Mouse (Mus musculus) cerebellum, postnatal 25 days (tissue): Measurements from ENCODE around the gene Rsrp1.
A peak's percentile ranks its signal among the peaks of the same experiment; 100 is the strongest.

Source experiments
- DNase-seq, 2 experiments: peaks; one replicate each; pipeline ENCODE4 v3.0.0; 2021; ENCODE audit warnings: mixed read lengths in 2 of 2

Gene Rsrp1

DNA sequence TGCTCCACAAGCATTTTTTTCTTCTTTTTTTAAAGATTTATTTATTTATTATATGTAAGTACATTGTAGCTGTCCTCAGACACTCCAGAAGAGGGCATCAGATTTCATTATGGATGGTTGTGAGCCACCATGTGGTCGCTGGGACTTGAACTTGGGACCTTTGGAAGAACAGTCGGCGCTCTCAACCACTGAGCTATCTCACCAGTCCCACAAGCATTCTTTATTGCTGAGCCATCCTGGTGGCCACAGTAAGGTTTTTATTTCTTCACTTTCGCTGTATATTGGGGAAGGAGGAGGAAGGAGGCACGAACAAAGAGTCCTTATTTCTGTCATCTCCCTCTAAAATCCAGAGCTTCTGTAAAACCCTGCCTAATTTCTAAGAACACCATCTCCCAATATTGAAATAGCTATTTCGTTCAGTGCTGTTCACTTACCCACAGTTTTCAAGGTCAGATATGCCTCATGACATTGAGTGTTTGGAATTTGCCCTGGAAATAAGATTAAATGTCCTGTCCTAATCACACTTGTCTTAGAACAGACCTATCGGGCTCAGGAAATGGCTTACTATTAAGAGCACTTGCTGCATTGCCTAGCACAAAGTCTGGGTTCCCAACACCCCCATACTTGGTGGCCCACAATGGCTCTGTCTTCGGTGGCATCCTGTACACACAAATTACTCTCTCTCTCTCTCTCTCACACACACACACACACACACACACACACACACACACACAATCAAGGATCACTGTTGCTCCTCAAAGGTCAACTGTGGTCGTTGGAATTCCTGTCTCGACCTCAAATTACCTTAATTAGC lies 1.1 kb upstream of the Rsrp1 start:
- no peak for DNase-seq

DNA sequence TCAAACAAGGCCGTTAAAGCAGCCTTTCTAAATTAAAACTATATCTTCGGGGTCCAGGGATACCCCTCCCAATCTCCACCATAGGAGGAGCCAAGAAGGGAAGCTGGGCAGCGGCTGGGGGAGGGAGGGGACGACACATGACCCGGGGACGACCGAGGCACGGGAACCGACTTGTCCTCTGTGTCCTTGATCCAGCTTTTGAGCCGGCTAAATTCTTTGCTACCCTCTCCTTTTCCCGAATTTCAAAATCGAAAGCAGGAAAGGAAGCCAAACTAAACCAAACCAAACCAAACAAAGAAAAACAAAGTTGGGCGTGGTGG lies 507 bp upstream of the Rsrp1 start:
- peak; percentile 64 to 72 for DNase-seq

DNA sequence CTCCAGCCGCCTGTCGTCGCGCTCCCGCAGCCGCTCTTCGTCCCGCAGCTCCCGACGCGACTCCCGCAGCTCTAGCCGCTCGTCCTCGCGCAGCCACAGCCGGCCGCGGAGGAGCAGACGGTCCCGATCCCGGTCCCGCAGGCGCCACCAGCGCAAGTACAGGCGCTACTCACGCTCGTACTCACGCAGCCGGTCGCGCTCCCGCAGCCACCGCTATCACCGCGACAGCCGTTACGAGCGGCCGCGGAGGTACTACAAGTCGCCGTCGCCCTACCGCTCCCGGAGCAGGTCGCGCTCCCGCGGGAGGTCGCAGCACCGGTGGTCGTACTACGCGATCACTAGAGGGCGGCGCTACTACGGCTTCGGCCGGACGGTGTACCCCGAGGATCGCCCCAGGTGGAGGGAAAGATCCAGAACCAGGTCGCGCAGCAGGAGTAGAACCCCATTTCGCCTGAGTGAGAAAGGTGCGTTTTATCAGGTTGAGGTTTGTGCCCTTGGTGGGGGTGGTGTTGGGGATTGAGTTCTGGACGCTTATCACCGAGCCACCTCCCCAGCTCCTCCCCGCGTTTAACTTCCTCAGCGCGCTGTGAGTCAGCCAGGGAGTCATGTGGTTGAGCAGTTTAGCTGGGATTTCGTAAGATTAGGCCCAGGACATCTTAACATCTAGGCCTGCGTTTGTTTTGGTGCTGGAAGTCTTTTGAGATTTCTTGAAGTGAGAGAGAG lies 788 bp downstream of the Rsrp1 start:
- DNase-seq = peak in 1 of 2 experiments; percentile 63

DNA sequence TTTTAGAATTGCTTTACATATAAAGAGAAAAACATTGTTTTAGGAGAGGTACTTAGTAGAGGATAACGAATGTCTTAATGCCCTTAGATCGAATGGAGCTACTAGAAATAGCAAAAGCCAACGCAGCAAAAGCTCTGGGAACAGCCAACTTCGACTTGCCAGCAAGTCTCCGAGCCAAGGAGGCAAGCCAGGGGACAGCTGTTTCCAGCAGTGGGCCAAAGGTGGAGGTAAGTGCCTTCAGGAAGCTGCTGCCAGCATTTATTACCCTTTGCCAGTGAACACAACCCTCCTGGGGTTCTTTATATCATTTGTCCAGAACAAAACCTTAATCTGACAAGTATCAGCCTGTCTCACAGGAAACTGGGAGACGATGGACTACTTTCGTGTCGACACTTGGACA lies 1.8 kb downstream of the Rsrp1 start:
- DNase-seq = no peak

DNA sequence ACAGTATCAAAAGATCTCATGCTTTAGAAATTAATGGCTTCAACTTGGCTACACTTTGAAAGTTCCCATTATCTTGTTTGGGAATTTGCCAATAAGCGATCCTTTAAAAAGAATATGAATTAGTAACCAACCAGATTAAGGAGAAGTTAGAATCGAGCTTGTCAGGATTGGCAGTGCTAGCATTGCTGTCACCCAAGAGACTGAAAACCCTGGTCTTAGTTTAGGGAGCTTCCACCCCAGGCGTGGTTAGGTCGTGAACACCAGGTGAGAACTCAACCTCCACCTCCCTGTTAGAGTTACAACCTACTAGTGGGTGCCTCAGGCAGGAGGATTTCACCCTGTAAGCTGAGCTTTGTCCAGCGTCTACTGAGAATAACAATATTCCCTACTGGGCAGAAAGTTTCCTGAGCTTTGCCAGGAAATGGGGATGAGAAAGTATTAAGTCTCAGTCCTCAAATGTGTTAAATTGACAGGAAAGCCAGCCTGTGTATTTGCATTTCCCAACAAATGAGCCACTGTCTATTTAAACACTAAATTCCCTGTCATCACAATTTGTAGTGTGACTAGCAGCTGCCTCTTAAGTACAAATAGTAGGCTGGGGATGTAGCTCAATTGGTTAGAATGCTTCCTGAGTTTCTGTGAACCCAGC lies 4.5 kb downstream of the Rsrp1 start:
- DNase-seq = no peak

DNA sequence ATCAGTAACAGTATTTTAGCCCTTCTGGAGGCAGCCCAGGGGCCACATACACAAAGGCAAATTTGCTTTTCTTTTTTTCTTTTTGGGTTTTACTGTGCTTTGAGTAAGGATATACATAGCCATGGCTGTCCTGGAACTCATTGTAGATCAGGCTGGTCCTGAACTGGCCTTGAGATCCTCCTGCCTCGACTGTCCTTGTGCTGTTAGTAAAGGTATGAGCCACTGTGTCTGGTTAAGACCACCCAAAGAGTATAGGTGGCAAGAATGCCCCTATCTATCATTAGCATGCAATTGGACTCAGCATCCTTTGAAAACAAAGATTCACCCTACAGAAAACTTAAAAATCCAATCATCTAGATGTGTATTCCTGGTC lies 5.1 kb downstream of the Rsrp1 start:
- no peak for DNase-seq

DNA sequence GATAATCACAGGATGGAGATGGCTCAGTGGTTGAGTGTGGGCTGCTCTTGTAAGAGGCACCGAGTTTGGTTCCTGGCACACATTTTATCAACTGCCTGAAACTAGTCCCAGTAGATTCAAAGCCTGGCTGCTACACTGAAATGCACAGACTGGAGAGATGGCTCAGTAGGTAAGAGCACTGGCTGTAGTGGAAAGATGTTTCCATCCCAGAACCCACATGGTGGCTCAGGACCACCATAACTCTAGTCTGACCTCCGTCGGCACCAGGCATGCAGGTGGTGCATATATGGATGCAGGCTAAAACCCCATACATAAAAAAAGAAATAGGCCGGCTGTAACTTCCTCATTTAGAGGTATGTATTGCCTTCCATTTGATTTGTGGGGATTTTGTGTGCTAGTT lies 6.1 kb downstream of the Rsrp1 start:
- DNase-seq = no peak

DNA sequence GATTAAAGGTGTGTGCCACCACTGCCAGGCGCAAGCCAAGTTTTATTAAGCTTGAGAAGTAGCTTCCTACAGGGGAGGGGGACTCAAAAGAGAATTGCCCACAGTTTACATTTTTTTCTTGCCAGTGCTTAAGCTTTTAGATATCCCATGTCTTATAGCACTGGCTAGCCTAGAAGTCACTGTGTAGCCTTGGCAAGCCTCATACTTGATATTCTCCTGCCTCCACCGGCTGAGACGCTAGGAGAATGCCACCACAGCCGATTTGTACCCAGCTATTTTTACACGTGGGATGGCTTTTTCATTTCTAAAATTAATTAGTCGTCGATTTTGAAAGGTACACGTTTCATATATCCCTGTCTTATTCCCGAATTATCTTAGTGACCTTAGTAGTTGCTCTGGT lies 6.8 kb downstream of the Rsrp1 start:
- no peak for DNase-seq

DNA sequence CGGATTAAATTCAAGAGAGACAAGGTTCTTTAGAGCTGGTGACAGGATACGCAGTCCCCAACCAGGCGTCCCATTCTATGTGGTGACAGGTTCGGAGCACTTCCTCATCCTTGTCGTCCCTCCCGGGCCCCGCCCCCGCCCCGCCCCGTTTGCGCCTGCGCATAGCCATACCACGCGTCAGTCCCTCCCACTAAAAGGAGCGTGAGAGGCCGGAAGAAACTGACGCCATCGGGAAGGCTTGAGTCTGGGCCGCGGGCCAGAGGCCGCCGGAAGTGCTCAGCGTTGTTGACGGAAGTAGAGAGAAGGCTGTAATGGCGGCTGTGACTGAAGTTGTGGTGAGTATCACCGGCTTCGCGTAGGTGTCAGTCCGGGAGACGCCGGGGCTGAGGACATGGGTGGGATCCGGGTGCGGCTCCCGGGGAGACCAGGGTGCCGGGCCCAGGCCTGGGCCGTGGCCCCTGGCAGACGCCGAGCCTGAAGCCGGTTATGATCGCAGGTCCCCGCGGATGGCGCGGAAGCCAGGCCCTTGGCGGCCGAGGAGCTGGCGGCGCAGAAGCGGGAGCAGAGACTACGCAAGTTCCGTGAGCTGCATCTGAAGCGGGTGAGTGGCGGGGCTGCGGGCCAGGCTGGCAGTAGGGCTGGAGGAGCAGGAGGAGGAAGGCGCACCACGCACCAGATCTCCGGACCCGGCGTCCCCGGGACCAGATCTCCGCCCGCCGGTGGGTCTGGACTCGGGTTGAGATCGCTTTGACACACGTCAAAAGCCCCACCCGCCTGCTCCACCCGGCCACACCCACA lies 7.5 kb downstream of the Rsrp1 start, which contains the start of gene Syf2:
Syf2 (plus strand) TSS at position 215 of the 798 bp plus-strand sequence.
- DNase-seq = peak; percentile 96 to 98

DNA sequence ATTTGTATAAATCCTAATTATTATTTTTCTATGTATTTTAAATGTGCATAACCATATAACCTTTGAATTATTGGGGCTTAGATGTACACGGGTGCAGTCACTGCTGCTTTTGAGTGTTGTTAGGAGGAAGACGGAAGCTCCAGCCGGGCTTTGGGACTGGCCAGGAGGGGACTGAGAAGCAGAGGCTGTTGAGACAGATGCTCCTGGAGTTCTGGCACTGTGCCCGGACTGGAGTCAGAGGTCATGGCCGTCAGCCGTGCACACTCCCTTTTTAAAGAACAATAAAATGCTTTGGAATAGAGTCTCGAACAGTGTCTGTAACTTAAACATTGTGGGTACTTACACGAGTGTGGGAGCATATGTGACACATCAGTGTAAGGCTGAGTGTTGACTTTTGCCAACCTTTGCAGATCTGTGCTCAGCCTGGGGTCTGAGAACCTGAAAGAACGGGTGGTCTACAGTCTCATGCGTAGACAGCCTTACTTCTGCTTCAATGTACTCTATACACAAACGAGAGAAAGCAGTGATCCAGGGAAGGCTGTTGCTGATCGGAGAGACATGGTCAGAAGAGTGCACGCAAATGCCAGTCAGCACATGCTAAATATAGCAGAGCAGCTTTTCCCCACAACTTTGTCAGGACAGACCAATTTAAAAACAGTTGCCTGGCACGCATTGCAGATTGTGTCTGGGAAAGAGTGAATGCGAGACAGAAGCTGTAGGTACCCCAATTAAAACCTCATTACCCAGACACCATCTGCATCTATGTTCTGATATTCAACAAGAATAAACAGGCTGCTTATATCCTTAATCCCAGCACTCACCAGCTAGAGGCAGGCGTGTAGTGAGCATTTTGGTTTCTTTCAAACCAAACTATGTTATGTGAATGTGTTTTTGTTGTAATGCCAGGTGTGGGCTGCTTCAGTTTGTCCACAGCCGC lies 14.1 kb downstream of the Rsrp1 start:
- DNase-seq = no peak

DNA sequence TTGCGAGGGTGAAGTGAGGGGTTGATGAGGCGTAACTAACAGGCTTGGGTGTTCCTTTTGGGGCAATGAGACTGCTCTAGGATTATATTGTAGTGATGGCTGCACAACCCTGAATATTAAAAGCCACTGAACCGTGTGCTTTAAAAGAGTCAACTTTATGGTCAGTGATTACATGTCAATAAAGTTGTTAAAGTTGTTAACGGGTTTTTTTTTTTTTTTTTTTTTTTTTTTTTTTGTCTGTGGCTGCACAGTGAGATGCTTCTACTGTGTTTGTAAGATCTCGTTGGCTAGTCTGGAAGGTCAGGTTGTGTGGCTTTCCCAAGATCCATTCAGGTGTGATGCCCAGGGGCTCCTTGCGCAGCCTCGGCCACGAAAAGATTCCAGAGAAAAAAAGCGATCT lies 16.5 kb downstream of the Rsrp1 start:
- DNase-seq = no peak

DNA sequence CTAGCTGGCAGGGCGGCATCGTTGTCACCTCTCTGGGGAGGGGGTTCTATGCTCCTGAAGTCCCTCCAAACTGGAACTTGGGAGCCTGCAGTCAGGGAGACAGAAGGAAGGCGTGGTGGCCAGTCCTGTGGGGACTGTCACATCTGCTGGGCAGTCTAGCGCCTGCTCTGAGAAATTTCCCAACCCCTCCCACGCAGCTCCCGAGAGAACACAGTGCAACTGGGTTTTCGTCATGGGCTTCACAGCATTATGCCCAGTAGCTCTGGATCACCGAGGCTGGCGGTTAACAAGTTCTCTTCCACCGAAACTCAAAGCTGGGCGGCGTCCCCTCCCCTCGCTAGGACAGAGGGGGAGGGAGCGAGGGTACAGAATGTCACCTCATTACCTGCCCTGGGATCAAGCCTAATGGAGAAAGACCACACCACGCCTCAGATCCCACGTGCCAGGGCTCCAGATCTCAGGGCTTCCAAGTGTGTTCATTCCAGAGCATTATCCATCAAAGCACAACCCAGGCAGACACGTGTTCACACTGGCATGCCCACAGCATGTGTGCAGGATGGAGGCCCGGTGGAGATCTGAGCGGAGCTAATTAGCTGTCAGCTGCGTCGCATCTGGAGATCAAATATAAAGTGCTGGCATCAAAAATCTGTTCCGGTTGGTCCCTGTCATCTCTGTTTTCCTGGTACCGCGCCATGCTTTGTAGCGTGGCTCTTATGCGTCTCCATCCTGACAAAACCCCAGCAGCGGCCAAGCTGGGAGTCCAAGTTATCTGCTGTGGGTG lies 20.6 kb downstream of the Rsrp1 start:
- no peak for DNase-seq

DNA sequence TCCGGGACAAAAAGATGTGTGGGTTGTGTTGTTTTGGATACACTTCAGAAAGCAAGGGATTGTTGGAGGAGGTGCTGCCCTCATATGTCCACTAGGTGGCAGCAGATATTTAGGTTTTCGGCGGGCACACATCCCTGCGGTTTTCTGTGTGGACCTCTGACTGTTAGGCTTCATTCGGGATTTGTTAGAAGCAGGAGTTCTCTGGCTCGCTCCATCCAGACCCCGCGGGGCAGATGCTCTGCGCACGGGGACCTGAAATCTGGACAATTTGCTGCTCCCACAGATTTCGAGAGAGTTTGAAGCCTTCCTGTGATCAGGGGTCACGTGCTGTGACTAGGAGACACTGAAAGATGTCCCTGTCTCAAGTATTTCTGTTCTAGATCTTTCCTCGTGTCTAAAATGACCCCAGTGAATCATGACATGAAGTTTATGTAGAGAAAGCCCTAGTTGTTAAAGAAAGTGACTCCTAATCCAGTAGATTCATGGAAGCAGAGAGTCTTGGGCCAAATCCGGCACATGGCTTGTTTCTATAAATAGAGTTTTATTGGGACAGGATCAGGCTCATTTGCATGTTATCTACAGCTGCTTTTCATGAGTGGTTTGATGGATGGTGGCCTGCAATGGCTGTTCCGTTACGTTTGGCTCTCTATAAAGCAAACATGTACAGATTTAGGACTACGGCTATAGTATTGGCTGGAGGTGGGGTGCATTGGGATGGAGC lies 22.8 kb downstream of the Rsrp1 start:
- DNase-seq = peak; percentile 84 to 87

DNA sequence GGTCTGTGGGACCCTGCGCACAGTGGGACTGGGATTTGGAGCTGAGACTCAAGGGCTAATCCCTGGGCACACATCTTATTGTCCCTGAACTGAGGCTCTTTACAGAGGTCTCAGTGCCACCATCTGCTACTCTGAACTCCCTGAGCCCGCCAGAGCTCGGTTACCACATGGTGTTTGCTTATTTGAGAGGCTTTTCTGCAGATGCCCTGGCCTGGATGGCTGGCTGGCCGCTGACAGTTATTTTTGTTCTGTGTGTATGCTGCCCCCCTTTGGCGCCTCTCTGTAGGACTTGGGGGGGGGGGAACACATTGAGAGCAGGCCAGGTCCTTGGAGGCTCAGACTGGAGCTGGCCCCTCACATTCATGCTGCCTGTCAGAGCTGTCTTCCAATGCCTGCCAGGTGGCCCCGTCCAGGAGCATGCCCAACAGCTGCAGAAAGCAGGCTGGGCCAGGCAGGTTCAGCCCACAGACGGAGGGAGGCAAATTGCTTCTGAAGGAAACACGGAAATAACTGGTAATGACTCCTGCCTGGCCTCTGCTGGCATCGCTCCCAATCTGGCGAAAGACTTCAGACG lies 27.2 kb downstream of the Rsrp1 start:
- DNase-seq = peak in 1 of 2 experiments; percentile 53

DNA sequence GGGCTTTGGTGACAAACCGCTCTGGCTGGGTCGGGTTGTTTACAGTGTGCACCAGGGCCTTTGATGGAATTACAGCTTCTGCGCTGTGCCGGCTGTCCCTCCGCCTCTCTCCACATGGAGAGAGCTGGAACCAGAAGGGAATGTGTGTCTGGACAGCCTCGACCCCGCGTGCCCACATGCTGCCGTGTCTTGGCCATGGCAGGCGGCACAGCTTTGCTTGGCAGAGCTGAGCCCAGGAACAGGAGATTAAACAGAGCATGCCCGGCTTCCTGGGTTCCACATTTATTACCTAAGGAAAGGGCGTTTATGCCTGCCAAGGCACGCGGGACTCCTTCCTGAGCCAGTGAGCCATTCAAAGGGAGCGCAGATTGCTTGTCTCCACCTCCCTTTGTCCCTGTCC lies 31.1 kb downstream of the Rsrp1 start:
- DNase-seq = peak; percentile 77 to 80

DNA sequence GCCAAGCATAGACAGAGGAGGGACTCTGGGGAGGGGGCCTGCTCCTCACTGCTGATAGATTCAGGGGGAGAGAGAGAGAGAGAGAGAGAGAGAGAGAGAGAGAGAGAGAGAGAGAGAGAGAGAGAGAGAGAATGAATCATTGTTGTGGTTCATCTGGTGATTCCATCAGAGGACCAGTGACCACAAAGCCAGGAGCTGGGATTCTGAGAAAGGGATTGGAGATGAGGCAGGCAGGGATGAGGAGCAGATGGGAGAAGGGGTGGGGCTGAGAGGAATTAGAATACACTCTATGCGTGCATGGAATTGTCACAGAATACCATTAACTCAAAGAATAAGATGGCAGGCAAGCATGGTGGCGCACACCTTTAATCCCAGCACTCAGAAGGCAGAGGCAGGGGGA lies 31.8 kb downstream of the Rsrp1 start:
- no peak for DNase-seq

DNA sequence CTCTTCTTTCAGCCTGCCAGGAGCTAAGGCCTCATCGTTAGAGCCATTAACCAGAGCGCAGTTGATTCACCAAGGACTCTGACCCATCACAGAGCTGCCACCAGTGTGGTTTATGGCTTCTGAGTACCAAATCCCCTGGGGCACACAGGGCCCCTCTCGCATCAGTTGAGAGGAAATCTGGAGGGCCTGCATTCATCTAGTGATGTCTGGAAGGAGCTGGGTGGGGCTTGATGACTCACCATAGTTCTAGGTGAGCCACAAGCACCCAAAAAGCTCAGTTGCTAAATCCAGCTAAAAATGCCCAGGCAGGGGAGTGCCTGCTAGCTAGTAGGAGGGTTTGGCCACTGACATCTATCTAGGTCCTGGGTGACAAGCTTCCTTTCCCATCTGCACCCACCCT lies 32.5 kb downstream of the Rsrp1 start:
- DNase-seq = no peak

DNA sequence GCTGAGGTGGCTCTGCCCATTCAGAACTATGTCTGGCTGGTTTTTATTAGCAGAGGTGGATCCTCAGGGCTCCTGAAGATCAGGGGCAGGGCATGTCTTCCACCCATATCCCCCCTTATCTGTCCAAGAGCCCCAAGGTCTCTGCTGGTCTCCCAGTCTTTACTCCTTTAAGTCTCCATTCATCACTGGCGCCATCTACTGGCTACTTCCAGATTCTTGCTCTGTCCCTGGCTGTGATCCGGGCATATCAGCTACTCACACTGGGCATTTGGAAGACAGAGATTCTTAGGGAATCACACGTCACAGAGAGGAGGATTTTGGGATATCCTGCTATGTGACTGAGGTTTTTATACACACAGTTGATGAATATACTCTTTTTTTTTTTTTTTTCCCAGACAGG lies 32.9 kb downstream of the Rsrp1 start:
- peak; percentile 68 to 84 for DNase-seq

DNA sequence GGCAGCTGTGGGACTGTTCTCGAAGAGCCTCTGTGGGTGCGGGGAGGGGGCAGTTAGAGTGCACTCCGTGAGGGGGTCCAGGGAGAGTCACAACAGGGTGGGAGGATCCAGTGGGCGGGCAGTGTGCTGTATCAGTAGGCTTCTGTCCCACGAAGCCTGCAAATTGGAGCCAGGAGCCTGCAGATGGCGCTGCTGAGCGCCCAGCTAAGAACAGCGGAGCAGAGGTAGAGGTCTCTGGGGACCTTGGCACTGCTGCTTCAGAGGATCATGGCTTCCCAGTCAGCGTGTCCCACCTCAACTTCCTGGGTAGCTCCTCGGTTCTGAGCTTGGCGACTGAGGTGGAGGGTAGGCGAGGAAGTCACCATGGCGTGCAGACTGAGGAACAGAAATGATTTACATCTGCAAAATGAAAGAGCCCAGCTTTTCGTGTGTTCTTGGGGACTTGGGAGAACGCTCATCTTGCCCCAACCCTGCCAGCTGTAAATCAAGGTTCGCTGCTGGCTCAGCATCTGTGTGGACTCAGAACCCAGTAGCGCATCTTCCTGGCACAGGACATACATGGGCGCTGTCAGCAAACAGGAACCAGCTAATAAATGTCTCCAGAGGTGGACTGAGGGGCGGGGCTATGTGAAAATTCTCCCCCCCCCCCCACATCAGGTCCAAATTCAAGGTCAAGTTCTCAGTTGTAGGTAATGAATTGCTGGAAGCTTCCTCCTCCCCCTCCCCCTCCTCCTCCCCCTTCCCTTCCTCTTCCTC lies 39.8 kb downstream of the Rsrp1 start:
- peak in 1 of 2 experiments; percentile 45 for DNase-seq
